Mouse (Mus musculus) forebrain, embryonic 11.5 days (tissue): ENCODE data around the gene Npm1. TPM values are rescaled to one million over a fixed set of nuclear protein-coding genes. Genes with fewer than 3 reads are reported as not detected.

Experiments used
- ATAC-seq: fragments of 200-750 bp; cut with Nextera tagmentation; replicated peaks from 2 replicates; pipeline ENCODE4 v1.8.0; 2017; ENCODE audit warnings: moderate TSS enrichment; ENCODE audit not compliant: low FRiP score
- DNase-seq: peaks from one replicate; pipeline ENCODE4 v3.0.0-alpha.2; 2017; ENCODE audit warnings: low spot score
- H3K27ac ChIP-seq: fragments of 300-500 bp; sonication (generic); 2 replicates; pipeline ENCODE4 v1.5.1; 2014; ENCODE audit warnings: low read depth, low read length
- H3K27me3 ChIP-seq: fragments of 300-500 bp; sonication (generic); 2 replicates; pipeline ENCODE4 v1.6.1; 2014; ENCODE audit warnings: mild to moderate bottlenecking, low read length, mixed read lengths; ENCODE audit not compliant: control insufficient read depth, insufficient read depth
- H3K36me3 ChIP-seq: fragments of 300-500 bp; sonication (generic); 2 replicates; pipeline ENCODE4 v1.6.1; 2014; ENCODE audit warnings: mild to moderate bottlenecking, low read length, moderate library complexity, mixed read lengths; ENCODE audit not compliant: control insufficient read depth, insufficient read depth
- H3K4me1 ChIP-seq: fragments of 300-500 bp; sonication (generic); replicated peaks from 2 replicates; pipeline ENCODE4 v1.6.1; 2014; ENCODE audit warnings: low read length, mixed read lengths; ENCODE audit not compliant: control insufficient read depth, insufficient read depth
- H3K4me2 ChIP-seq: fragments of 300-500 bp; sonication (generic); 2 replicates; pipeline ENCODE4 v1.6.1; 2014; ENCODE audit warnings: low read depth, mild to moderate bottlenecking, low read length, moderate library complexity, mixed read lengths; ENCODE audit not compliant: severe bottlenecking
- H3K4me3 ChIP-seq: fragments of 300-500 bp; sonication (generic); 2 replicates; pipeline ENCODE4 v1.5.1; 2014; ENCODE audit warnings: low read depth, low read length
- H3K9ac ChIP-seq: fragments of 300-500 bp; sonication (generic); 2 replicates; pipeline ENCODE4 v1.6.1; 2014; ENCODE audit warnings: low read length
- H3K9me3 ChIP-seq: fragments of 300-500 bp; sonication (generic); 2 replicates; pipeline ENCODE4 v1.6.1; 2016; ENCODE audit warnings: low read length, mixed read lengths; ENCODE audit not compliant: control insufficient read depth
- WGBS: fragments of 180-500 bp; shearing (Covaris S2); extraction: QIAGEN DNeasy Blood & Tissue Kit; methylation state at CpG from one replicate; pipeline ENCODE4 v1.1.7; 2014; 5-methylcytosine and 5-hydroxymethylcytosine counted together
- polyA plus RNA-seq: library from polyadenylated mRNA; unstranded; fragments of >200 nt; fragmentation: Nextera tagmentation; extraction: Ambion mirVana; gene quantifications from 2 replicates; pipeline ENCODE4 v1.2.1, GENCODE M21; 2014

Gene Npm1
- polyA plus RNA-seq, 1 experiment from 2014 or later, result 1,104 TPM

DNA sequence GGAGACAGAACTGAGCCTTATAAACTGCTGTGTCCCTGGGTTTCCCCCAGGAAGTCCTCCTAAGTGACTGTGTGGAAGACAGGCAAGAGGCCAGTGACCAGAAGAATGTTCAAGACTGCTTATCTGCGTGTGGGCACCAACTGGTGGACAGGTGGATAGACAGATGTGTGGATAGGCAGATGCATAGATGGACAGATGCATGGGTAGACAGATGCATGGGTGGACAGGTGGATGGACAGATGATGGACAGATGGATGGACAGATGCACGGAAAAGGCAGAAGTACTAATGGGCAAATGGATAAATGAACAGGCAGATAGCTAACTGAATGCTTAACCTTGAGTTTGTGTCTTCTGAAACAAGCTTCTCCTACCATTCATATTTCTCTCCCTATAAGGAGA, 52.9 kb downstream of the Npm1 start:
- Histone ChIP-seq H3K9ac (no peak overlapping the region), H3K4me1 (no peaks in the 10 kb centered on the region), H3K27ac (no peak overlapping the region), H3K27me3 (no peaks in the 10 kb centered on the region), H3K4me3 (no peak overlapping the region), H3K4me2 (no peak overlapping the region), H3K36me3 (no peaks in the 10 kb centered on the region), H3K9me3 (no peaks in the 10 kb centered on the region)
- WGBS, result 84% methylated on average over 2 of the region's 2 CpGs
- ATAC-seq, result no peak
- no peak for DNase-seq

- Histone ChIP-seq H3K4me1 (no peaks in the 10 kb centered on the region), H3K27me3 (no peaks in the 10 kb centered on the region), H3K36me3 (no peaks in the 10 kb centered on the region), H3K4me3 (no peak overlapping the region), H3K9ac (no peak overlapping the region), H3K9me3 (no peaks in the 10 kb centered on the region), H3K4me2 (no peak overlapping the region), H3K27ac (no peak overlapping the region)
- ATAC-seq (no peak), DNase-seq (no peak)
- WGBS, result 51% methylated on average over 3 of the region's 3 CpGs
Measured at GRCm38 (mm10) chr11:33107540-33107939, 55.5 kb downstream of the Npm1 start.

DNA sequence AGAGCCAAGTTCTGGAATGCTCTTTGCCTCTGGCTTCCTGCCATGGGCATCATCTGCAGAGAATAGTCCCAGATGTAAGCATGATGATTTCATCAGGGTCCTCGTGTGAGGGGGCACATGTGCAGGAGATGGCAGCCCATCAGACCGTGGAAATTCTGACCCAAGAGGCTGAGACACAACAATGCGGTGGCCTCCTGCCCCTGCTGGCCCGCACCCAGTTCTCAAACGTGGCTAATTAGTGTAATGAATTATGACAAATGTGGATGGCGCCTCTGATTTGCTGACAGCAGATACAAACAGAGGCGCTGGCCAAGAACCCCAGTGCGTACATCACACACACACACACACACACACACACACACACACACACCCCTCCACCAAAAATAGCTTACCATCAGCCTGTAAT, 58.1 kb downstream of the Npm1 start:
- Histone ChIP-seq H3K4me3 (no peak overlapping the region), H3K4me1 (peaks cover 3% of the 10 kb centered on the region), H3K9me3 (no peaks in the 10 kb centered on the region), H3K27me3 (no peaks in the 10 kb centered on the region), H3K36me3 (no peaks in the 10 kb centered on the region), H3K9ac (no peak overlapping the region), H3K27ac (no peak overlapping the region), H3K4me2 (no peak overlapping the region)
- DNase-seq (no peak), ATAC-seq (no peak)
- WGBS, result 81% methylated on average over 8 of the region's 8 CpGs

GRCm38 (mm10) chr11:33103291-33103943, 59.6 kb downstream of the Npm1 start:
- H3K4me2 ChIP-seq, result no peak overlapping the region
- no peak for DNase-seq
- no peaks in the 10 kb centered on the region for H3K27me3 ChIP-seq
- H3K4me1 ChIP-seq, result peaks cover 6% of the 10 kb centered on the region
- no peak overlapping the region for H3K27ac ChIP-seq
- H3K4me3 ChIP-seq, result no peak overlapping the region
- no peak overlapping the region for H3K9ac ChIP-seq
- 95% methylated on average over 13 of the region's 13 CpGs for WGBS
- no peaks in the 10 kb centered on the region for H3K9me3 ChIP-seq
- H3K36me3 ChIP-seq, result no peaks in the 10 kb centered on the region
- ATAC-seq, result no peak

Other genes with a start within 250 kb of the Npm1 start
- gene Fgf18, start 15.8 kb downstream of the Npm1 start, polyA plus RNA-seq, result 2.7 and 4.1 TPM in 2 replicates
- gene Tlx3, start 40.4 kb upstream of the Npm1 start, polyA plus RNA-seq, result not detected in 2 replicates
- gene Gm12117, start 113.5 kb upstream of the Npm1 start, polyA plus RNA-seq, result not detected in 2 replicates